Mouse (Mus musculus): ENCODE measurements around the gene 1700015F17Rik.

The 1700015F17Rik gene

GRCm38 (mm10) chr5:5423723-5424171 lies 55.2 kb downstream of the 1700015F17Rik start:
- no peak for DNase-seq (ENCODE audit: low spot score in 2 of 2)

- no peak for DNase-seq (ENCODE audit: low spot score in 2 of 2)
Observed at GRCm38 (mm10) chr5:5423081-5423480, 55.9 kb downstream of the 1700015F17Rik start.

- no peak for DNase-seq (ENCODE audit: low spot score in 2 of 2)
Observed at GRCm38 (mm10) chr5:5421439-5421838, 57.5 kb downstream of the 1700015F17Rik start.

DNA sequence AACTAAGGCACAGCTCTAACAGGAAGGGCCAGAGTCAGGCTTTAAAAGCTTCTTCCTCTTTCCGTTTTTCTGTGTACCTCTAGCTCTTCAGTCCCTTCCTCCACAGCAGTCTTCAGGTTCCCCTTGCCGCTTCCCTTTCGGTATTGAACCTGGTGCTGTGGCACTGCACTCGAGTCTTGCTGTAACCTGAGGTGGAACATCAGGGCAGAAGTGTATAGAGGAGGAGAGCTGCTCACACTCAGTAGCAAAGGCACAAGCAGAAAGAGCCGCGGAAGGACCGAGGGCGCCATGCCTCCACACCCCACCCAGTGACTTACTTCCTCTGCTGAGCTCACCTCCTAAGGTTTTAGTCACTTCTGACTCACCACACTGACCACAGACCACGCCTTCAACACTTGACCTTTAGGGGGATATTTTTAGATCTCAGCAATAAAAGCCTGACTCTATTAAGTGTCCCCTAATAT lies 58.9 kb downstream of the 1700015F17Rik start, which contains the start of gene Cdk14:
Gene Cdk14 (minus strand): TSS at position 321 of the 464 bp plus-strand sequence.
- DNase-seq (ENCODE audit: low spot score in 2 of 2) = no peak

GRCm38 (mm10) chr5:5419253-5419652 lies 59.7 kb downstream of the 1700015F17Rik start:
- DNase-seq (ENCODE audit: low spot score in 2 of 2) = no peak

DNA sequence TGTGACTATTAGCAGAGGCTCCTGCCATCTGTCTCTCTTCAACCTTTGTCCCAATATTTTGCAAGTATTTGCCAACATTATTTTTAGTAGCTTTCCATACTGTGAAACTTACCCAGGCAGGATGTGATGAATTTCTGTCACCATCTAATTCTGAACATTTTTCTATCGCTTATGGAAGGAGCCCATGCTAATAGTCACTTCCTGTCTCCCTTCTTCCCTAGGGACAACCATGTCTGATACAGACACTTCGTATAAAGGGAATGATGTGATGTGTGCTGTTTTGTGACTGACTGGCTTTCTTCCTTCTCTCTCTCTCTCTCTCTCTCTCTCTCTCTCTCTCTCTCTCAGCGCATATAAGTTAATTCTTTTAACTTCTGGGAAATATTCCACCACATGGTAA lies 64.1 kb downstream of the 1700015F17Rik start:
- no peak for DNase-seq (ENCODE audit: low spot score in 2 of 2)

DNA sequence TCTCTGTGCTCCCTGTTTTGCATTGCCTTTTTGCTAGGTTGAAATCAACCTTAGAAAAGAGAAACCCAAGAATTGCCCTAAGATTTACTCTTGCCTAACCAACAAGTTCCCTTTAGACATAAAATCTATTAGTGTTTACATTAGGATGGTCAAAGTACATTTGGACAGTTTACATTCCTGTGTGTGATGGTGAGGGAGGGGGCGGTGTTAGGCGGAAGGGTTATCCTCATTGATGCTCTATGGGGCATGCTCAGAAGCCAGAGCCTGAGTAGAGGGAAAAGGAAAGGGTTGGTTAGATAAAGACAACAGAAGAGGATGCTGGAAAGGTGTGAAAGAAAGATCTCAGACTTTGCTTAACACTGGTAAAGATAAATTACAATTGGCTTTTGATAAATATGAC lies 67.1 kb downstream of the 1700015F17Rik start:
- no peak for DNase-seq (ENCODE audit: low spot score in 2 of 2)

DNA sequence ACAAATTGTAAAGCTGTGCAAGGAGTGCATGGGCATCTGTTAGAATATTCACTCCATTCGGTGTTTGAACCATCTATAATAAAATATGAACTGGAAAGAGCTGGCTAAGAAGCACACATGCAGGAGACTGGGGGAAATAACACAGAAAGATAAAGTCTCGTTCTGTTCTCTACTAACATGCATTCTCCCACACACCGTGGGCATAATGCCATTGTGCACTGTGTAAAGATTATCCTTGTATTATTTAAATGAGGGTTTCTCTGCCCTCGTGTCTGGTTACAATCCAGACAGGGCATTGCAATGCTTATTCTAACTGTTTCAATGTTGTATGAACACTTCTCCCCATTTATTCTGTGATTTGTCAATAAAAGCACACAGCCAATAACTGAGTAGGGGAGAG lies 77.0 kb downstream of the 1700015F17Rik start:
- no peak for DNase-seq (ENCODE audit: low spot score in 2 of 2)

DNA sequence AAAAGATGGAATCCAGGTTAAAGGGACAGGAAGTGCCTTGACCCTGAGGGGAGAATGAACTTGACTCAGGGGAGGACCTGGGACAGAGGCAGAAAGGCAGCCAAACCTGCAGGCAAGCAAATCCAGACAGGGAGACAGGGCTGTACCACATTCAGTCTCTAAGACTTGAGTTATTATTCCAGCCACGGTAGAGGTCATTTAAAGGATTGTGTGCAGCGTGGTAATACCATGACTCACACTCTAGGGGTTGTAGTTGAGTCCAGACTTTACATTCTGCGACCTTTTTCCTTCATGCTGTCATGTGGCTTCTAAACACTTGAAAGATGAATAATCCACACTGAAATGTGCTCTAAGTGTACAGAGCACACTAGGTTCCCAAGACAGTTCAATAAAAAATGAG lies 86.2 kb downstream of the 1700015F17Rik start:
- DNase-seq (ENCODE audit: low spot score in 2 of 2) = no peak

All from urinary bladder, postnatal 36 days (tissue).